Mouse (Mus musculus) heart, adult 2 months (tissue): ENCODE results near the gene Stra8.

ENCODE experiments used
- CTCF ChIP-seq: fragments of 200-600 bp; IDR thresholded peaks from 2 replicates; pipeline ENCODE4 v1.8.1; 2022; ENCODE audit warnings: antibody characterized with exemption, mild to moderate bottlenecking, moderate library complexity
- POLR2A ChIP-seq: fragments of 200-500 bp; IDR thresholded peaks from 2 replicates; pipeline ENCODE4 v1.6.1; 2011; ENCODE audit warnings: mild to moderate bottlenecking, low read depth, low read length, control low read depth; ENCODE audit not compliant: insufficient read depth

DNA sequence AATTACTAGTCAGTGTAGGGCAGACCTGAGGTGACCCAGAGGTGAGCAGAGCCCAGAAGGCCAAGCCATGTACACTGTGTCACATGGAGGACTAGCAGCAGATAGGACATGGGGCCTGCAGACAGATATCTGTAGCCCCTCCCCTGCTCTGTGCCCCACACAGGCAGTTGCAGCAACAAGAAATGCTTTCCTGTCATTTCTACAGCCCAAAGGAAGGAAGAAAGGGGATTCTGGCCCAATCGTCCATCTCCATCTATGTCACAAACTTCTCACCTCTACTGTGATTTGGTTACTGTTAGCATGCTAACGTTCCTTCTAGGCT, 43.2 kb upstream of the Stra8 start:
- TF ChIP-seq CTCF: no peak
- TF ChIP-seq POLR2A: no peak
